Mouse (Mus musculus): Measurements from ENCODE around the gene Ppy. TPM values are rescaled to one million over a fixed set of nuclear protein-coding genes. Genes with fewer than 3 reads are reported as not detected.

Ppy gene
- polyA plus RNA-seq, 1 experiment from 2014 or later, result not detected

- Histone ChIP-seq H3K36me3 (ENCODE audit: control insufficient read depth, insufficient read depth) (no peaks in the 10 kb centered on the region), H3K9ac (replicated peaks; ENCODE audit: low read depth, low read length) (no peak overlapping the region), H3K27me3 (replicated peaks; ENCODE audit: control insufficient read depth, insufficient read depth, low read length) (no peaks in the 10 kb centered on the region), H3K4me2 (ENCODE audit: low read length) (peak overlapping the region; percentile 53), H3K27ac (ENCODE audit: low read length) (no peak overlapping the region), H3K4me3 (replicated peaks; ENCODE audit: low read length) (no peak overlapping the region), H3K4me1 (replicated peaks; ENCODE audit: control insufficient read depth, insufficient read depth, low read length) (peaks cover 8% of the 10 kb centered on the region; the same call in 1 of the 2 replicates), H3K9me3 (ENCODE audit: control insufficient read depth, low read length) (no peaks in the 10 kb centered on the region)
- ATAC-seq, result 0 out of 2 replicates have a peak, but pooled peaks have one; percentile 10
- WGBS, result 79% methylated on average over 5 of the region's 5 CpGs
Observed at GRCm38 (mm10) chr11:102096446-102096845, 4.7 kb downstream of the Ppy start.

GRCm38 (mm10) chr11:102095676-102096075, 5.4 kb downstream of the Ppy start:
- Histone ChIP-seq H3K36me3 (ENCODE audit: control insufficient read depth, insufficient read depth) (no peaks in the 10 kb centered on the region), H3K9ac (replicated peaks; ENCODE audit: low read depth, low read length) (no peak overlapping the region), H3K27ac (ENCODE audit: low read length) (no peak overlapping the region), H3K9me3 (ENCODE audit: control insufficient read depth, low read length) (no peaks in the 10 kb centered on the region), H3K4me1 (replicated peaks; ENCODE audit: control insufficient read depth, insufficient read depth, low read length) (peaks cover 8% of the 10 kb centered on the region; the same call in 1 of the 2 replicates), H3K4me2 (ENCODE audit: low read length) (no peak overlapping the region), H3K27me3 (replicated peaks; ENCODE audit: control insufficient read depth, insufficient read depth, low read length) (no peaks in the 10 kb centered on the region), H3K4me3 (replicated peaks; ENCODE audit: low read length) (no peak overlapping the region)
- no peak for ATAC-seq
- WGBS, result 85% methylated on average over 3 of the region's 3 CpGs

GRCm38 (mm10) chr11:102089088-102089808, 11.9 kb downstream of the Ppy start:
- peak; percentile 57 for ATAC-seq
- H3K36me3 ChIP-seq (ENCODE audit: control insufficient read depth, insufficient read depth), result peaks cover 2% of the 10 kb centered on the region; the same call in 1 of the 2 replicates
- under 1% methylated on average over 20 of the region's 20 CpGs for WGBS

GRCm38 (mm10) chr11:102087931-102088898, 12.9 kb downstream of the Ppy start, which contains the start of gene Mpp2:
TSS of gene Mpp2 (minus strand) at chr11:102088515.
- Histone ChIP-seq H3K36me3 (ENCODE audit: control insufficient read depth, insufficient read depth) (peaks cover 2% of the 10 kb centered on the region; the same call in 1 of the 2 replicates), H3K27ac (ENCODE audit: low read length) (peak within 1 kb of the TSS; percentile 98), H3K9me3 (ENCODE audit: control insufficient read depth, low read length) (no peaks in the 10 kb centered on the region), H3K9ac (replicated peaks; ENCODE audit: low read depth, low read length) (peak within 1 kb of the TSS; percentile 73), H3K4me3 (replicated peaks; ENCODE audit: low read length) (peak within 1 kb of the TSS; percentile 58), H3K27me3 (replicated peaks; ENCODE audit: control insufficient read depth, insufficient read depth, low read length) (no peaks in the 10 kb centered on the region), H3K4me1 (replicated peaks; ENCODE audit: control insufficient read depth, insufficient read depth, low read length) (peaks cover 26% of the 10 kb centered on the region), H3K4me2 (ENCODE audit: low read length) (peak within 1 kb of the TSS; percentile 86)
- ATAC-seq, result peak; percentile 47
- WGBS, result under 1% methylated on average over 49 of the region's 49 CpGs

More at GRCm38 (mm10) chr11:102089088-102089808, 11.9 kb downstream of the Ppy start:
- H3K9me3 ChIP-seq (ENCODE audit: control insufficient read depth, low read length), result no peaks in the 10 kb centered on the region
- H3K27ac ChIP-seq (ENCODE audit: low read length), result peak overlapping the region; percentile 98
- peak overlapping the region; percentile 86 for H3K4me2 ChIP-seq (ENCODE audit: low read length)
- H3K9ac ChIP-seq (replicated peaks; ENCODE audit: low read depth, low read length), result peak overlapping the region; percentile 73
- no peaks in the 10 kb centered on the region for H3K27me3 ChIP-seq (replicated peaks; ENCODE audit: control insufficient read depth, insufficient read depth, low read length)
- peak overlapping the region; percentile 58 for H3K4me3 ChIP-seq (replicated peaks; ENCODE audit: low read length)
- H3K4me1 ChIP-seq (replicated peaks; ENCODE audit: control insufficient read depth, insufficient read depth, low read length), result peaks cover 25% of the 10 kb centered on the region

- H3K9me3 ChIP-seq (ENCODE audit: control insufficient read depth, low read length), result no peaks in the 10 kb centered on the region
- peak overlapping the region; percentile 86 for H3K4me2 ChIP-seq (ENCODE audit: low read length)
- 0% methylated on average over 37 of the region's 39 CpGs for WGBS
- peaks cover 2% of the 10 kb centered on the region; the same call in 1 of the 2 replicates for H3K36me3 ChIP-seq (ENCODE audit: control insufficient read depth, insufficient read depth)
- peak; percentile 83 for ATAC-seq
- H3K4me3 ChIP-seq (replicated peaks; ENCODE audit: low read length), result peak overlapping the region; percentile 58
- peaks cover 35% of the 10 kb centered on the region for H3K4me1 ChIP-seq (replicated peaks; ENCODE audit: control insufficient read depth, insufficient read depth, low read length)
- H3K27ac ChIP-seq (ENCODE audit: low read length), result peak overlapping the region; percentile 98
- no peaks in the 10 kb centered on the region for H3K27me3 ChIP-seq (replicated peaks; ENCODE audit: control insufficient read depth, insufficient read depth, low read length)
- peak overlapping the region; percentile 73 for H3K9ac ChIP-seq (replicated peaks; ENCODE audit: low read depth, low read length)
Observed at GRCm38 (mm10) chr11:102087081-102087751, 13.9 kb downstream of the Ppy start.

GRCm38 (mm10) chr11:102086331-102086730, 14.8 kb downstream of the Ppy start:
- Histone ChIP-seq H3K4me2 (ENCODE audit: low read length) (peak overlapping the region; percentile 86), H3K9ac (replicated peaks; ENCODE audit: low read depth, low read length) (peak overlapping the region; percentile 73), H3K4me3 (replicated peaks; ENCODE audit: low read length) (peak overlapping the region; percentile 58), H3K27ac (ENCODE audit: low read length) (peak overlapping the region; percentile 98), H3K27me3 (replicated peaks; ENCODE audit: control insufficient read depth, insufficient read depth, low read length) (no peaks in the 10 kb centered on the region), H3K36me3 (ENCODE audit: control insufficient read depth, insufficient read depth) (peaks cover 2% of the 10 kb centered on the region; the same call in 1 of the 2 replicates), H3K9me3 (ENCODE audit: control insufficient read depth, low read length) (no peaks in the 10 kb centered on the region), H3K4me1 (replicated peaks; ENCODE audit: control insufficient read depth, insufficient read depth, low read length) (peaks cover 44% of the 10 kb centered on the region)
- WGBS, result 8% methylated on average over 3 of the region's 3 CpGs
- ATAC-seq, result no peak

- WGBS, result 14% methylated on average over 7 of the region's 7 CpGs
Observed at GRCm38 (mm10) chr11:102084159-102084558, 17.0 kb downstream of the Ppy start.

GRCm38 (mm10) chr11:102083193-102083592, 17.9 kb downstream of the Ppy start:
- no peak overlapping the region for H3K9ac ChIP-seq (replicated peaks; ENCODE audit: low read depth, low read length)
- peaks cover 34% of the 10 kb centered on the region for H3K4me1 ChIP-seq (replicated peaks; ENCODE audit: control insufficient read depth, insufficient read depth, low read length)
- ATAC-seq, result no peak
- no peak overlapping the region for H3K4me3 ChIP-seq (replicated peaks; ENCODE audit: low read length)
- H3K9me3 ChIP-seq (ENCODE audit: control insufficient read depth, low read length), result no peaks in the 10 kb centered on the region
- H3K27me3 ChIP-seq (replicated peaks; ENCODE audit: control insufficient read depth, insufficient read depth, low read length), result no peaks in the 10 kb centered on the region
- no peak overlapping the region for H3K4me2 ChIP-seq (ENCODE audit: low read length)
- H3K36me3 ChIP-seq (ENCODE audit: control insufficient read depth, insufficient read depth), result peaks cover 2% of the 10 kb centered on the region; the same call in 1 of the 2 replicates
- WGBS, result 34% methylated on average over 4 of the region's 4 CpGs
- H3K27ac ChIP-seq (ENCODE audit: low read length), result no peak overlapping the region

More at GRCm38 (mm10) chr11:102084159-102084558, 17.0 kb downstream of the Ppy start:
- H3K27ac ChIP-seq (ENCODE audit: low read length), result no peak overlapping the region
- no peak for ATAC-seq
- no peak overlapping the region for H3K4me3 ChIP-seq (replicated peaks; ENCODE audit: low read length)
- H3K9ac ChIP-seq (replicated peaks; ENCODE audit: low read depth, low read length), result no peak overlapping the region
- H3K36me3 ChIP-seq (ENCODE audit: control insufficient read depth, insufficient read depth), result peaks cover 2% of the 10 kb centered on the region; the same call in 1 of the 2 replicates
- H3K9me3 ChIP-seq (ENCODE audit: control insufficient read depth, low read length), result no peaks in the 10 kb centered on the region
- no peak overlapping the region for H3K4me2 ChIP-seq (ENCODE audit: low read length)
- H3K4me1 ChIP-seq (replicated peaks; ENCODE audit: control insufficient read depth, insufficient read depth, low read length), result peaks cover 39% of the 10 kb centered on the region
- no peaks in the 10 kb centered on the region for H3K27me3 ChIP-seq (replicated peaks; ENCODE audit: control insufficient read depth, insufficient read depth, low read length)

Measured in forebrain, embryonic 16.5 days (tissue).